Mouse (Mus musculus) heart, adult 9 months (tissue): ENCODE data around the gene Uxs1.

Experiments used
- DNase-seq, 2 experiments: peaks; one replicate each; pipeline ENCODE4 v3.0.0; 2022; ENCODE audit warnings: low spot score in 2 of 2

The Uxs1 gene

DNA sequence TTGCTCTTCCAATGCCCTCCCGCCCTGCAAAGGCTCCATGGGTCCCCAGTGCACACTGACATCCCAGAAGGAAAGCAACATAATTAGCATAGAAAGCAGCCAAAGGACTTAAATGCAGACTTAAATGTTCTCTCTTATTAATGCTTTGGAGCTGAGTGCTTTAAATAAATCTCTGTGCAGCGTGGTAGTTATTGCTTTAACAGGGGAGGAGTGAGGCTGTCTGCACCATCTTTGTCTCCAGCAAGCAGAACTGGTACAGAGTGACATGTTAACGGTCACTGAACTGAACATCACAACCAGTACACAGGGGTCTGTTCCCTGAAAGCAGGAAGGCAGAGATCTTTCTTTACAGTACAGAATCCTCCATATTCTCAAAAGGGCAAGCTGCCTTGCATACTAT lies 29.6 kb downstream of the Uxs1 start:
- no peak for DNase-seq

DNA sequence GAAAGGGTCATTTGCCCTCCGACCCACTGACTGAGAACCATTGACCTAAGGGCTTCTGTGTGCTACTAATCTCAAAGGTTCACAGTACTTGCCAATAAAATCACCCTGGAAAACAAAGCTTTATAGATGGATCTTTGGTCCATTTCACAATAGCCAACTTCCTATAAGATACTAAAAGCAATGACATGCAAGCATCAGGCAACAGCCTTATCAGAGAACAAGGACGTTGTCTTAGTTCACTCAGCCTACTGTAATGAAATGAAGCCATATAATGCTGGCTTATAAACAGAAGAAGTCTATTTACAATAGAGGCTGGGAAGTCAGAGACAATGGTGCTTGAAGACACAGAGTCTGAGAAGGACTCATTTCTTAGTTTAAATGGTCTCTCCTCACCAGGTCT lies 37.8 kb downstream of the Uxs1 start:
- no peak for DNase-seq

DNA sequence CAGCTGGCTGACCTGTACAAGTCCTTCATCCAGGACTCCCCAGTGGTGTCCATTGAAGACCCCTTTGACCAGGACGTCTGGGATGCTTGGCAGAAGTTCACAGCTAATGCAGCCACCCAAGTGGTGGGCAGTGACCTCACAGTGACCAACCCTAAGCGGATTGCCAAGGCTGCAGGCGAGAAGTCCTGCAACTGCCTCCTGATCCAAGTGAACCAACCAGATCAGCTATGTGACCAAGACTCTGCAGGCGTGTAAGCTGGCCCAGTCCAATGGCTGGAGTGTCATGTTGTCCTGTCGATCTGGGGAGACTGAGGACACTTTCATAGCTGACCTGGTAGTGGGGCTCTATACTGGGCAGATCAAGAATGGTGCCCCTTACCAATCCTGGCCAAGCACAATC lies 40.9 kb downstream of the Uxs1 start:
- DNase-seq, result no peak

DNA sequence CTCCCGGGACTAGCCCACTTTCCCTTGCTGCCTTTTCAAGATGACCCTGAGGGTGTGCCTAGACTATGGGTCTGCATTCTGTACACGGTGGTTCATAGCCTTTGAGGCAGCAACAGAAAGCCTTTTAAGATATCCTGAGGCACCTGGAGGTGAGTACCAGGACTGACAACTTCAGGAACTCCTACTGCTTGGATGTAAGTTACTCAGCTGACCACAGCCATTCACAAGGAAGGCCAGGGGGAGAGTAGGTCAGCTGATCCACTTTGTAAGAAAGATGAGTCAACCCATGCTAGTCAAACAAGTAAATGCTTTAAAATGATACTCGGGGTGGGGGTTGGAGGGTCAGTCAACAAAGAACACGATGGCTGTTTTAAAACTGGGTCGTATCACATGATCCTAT lies 42.3 kb downstream of the Uxs1 start:
- DNase-seq, result no peak

DNA sequence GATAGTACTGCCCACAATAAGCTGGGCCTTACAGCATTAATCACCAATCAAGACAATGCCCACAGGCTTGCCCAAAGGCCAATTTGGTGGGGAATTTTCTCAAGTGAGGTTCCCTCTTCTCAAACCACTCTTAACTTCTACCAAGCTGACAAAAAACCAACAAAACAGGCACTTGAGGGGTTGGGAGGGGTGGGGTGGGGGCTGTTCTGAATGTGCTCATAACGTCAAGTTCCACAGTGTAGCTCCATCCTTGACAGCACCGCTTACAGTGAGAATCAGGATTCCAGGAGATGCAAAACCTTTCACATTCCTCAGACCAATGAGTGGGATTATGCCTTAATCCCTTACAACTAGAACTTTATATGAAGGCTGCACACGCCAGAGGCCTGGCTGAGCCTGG lies 44.4 kb downstream of the Uxs1 start:
- no peak for DNase-seq

DNA sequence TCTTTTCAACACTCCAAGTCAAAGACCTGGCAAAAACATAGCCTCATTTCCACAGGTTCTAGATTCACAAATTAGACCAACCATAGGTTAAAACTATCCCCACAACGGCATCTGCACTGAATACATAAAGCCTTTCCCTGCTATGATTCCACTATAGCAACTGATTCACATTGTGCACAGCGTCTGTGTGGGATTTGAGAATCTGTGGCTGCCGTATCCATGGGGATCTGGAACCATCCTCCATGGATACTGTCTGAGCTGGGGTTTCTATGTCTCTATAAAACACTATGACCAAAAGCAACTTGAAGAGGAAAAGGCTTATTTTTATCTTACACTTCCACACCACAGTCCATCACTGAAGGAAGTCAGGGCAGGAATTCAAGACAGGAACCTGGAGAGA lies 44.9 kb downstream of the Uxs1 start:
- no peak for DNase-seq

DNA sequence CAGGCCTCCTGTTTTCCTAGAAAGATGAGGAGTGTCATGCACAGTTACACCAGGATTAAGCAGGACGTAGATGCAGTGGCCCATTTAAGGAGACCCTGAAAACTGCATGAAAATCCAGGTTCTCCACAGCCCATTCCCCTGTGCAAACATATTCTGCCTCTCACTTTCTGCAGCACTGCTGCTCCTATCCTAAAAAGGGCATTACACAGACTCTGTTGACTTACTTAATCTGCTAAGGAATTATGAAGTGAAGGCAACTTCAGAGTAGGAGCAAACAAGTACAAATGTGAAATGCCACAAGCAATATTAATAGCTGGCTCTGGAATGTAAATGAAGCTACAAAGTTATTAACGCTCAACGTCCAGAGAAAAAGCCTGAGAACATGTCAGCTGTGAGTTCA lies 45.9 kb downstream of the Uxs1 start:
- DNase-seq, result no peak

DNA sequence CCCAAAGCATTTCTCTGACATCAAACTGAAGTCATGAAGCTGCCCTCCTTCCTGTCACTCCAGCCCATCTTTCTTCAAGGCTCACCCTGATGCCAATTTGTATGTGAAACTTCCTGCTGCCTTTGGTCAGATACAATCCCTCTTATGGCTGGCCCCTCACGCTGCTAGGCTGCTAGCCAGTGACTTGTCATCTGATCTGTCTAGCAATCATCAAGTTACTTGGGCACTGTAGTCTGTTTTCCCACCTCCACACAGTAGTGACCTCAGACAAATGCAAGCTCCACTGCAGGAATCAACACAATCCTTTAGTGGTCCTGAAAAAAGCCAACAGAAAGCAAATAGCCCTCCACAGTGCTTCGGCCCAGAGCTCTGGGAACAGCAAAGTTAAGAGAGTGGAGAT lies 46.4 kb downstream of the Uxs1 start:
- DNase-seq, result no peak

DNA sequence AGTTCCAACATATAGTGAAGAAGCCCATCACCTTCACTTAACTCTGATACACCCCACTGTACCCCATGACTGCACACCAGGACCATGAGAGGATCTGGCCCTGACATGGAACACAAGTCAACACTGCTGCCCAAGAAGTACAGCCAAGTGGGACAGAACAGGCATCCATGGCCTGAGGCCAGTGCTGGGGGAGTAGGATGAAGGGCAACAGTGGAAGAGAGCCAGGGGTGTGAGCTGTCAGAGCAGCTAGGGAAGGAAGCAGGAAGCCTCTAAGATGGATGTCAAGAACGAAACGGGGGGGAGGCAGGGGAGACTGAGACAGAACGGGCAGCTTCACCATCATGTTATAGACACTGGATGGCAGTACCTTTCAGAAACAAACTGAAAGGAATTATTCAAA lies 51.5 kb downstream of the Uxs1 start:
- DNase-seq, result peak in 1 of 2 experiments; percentile 7

DNA sequence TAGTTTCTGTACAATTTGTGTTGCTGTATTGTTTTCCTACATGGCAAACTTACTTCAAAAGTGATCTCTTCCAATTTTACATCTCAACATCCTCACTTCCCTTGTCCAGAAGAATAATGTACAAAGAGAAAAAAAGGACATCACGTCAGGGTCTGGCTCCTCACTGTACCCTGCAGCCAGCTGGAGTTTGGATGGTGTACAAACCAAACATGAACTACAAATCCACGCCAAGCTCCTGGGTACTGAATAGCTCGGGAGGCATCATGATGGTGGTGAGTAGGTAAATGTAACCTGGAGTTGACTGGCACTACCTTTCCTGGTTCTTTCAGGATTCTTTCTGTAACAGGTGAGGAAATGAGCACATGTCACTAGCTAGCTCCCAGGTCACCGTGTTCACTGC lies 53.5 kb downstream of the Uxs1 start:
- DNase-seq, result no peak

DNA sequence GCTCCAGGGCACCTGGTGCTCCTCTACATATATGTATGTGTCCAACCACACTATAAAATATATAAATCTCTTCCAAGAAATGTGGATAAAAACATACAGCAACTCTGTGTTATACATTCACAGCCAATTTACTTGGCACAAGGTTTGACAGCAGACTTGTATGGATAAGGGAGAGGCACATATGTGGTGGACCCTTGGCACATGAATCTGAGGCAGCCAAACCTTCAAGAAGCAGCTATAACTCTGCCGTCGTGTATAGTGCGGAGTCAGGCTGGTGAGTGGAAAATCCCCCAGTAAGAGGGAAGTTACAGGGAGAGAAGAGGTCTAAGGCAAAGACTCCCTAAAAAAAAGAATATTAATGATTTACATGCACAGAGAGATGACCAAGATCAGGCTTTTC lies 54.9 kb downstream of the Uxs1 start:
- no peak for DNase-seq

DNA sequence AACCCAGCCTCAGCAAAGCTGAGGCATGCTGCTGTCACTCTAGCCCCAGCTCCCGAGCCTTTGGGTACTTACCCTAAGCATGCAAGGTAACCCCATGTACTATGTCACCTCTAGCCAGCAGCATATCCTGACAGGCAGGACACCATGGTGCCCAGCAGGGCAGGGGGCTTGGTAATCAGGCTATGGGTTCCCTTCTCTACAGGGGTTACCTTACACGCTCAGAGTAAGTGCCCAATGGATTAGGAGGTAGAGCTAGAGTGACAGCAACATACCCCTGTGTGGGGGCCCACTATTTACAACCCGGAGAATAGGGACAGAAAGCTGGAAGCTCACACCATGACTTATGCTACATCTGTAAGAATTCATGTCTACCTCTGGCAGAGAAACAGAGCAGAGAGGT lies 57.6 kb downstream of the Uxs1 start:
- no peak for DNase-seq

DNA sequence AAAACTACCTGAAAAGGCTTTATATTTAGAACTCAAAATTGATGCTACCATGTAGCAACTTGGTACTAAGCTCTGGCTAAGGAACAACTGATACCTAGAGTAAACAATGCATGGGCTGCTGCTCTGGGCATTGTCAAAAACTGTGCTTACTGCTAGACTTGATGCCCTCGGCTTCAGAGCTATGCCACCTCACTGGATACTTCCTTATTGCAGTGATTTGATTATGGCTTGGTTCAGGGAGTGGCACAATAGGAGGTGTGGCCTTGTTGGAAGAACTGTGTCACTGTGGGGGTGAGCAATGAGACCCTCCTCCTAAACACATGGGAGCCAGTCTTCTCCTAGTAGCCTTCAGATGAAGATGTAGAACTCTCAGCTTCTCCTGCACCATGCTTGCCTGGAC lies 58.3 kb downstream of the Uxs1 start:
- no peak for DNase-seq

DNA sequence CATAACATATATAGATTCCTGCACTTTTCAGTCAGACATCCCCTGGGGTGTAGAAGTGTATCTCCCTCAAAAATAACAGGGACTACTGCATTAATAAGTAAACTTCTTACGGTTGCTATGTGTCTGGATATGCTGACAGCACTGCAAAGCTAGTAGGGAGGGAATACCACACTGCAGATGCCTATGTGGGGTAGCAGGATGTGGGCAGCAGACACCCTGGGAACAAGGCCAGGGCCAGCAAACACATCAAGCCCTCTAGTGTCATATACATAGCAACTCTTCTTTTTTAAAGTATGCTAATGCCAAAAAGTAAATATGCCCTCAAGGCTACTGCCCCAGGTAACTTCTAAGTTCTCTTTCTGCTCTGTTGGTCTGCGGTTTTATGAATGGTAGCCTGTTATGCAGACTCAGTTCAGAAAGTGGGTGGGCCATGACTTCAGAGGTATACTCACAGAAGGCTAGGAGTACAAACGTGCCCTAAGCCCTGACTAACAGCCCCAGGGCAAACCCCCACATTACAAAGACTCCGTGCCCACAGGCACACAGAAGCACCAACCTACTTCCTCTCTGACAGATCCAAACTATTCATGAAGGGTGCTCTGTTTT lies 59.1 kb downstream of the Uxs1 start:
- DNase-seq, result no peak

DNA sequence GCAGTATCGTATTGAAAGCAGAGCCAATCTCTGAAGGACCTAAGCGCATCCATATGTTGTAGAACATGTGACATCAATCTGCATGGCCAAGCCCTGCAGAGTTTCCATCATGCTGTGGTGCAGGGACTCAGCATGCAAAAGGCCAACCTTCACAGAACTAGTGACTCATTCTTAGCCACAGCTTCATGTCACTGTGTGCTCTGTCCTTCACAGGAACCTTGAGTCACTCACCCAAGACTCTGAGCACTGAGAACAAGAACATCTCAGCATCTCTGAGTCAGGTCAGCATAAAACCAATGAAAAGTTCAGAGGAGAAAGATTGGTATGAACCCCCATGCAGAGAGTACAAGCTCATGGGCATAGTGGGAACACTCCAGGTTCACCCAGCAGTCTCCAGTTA lies 61.3 kb downstream of the Uxs1 start:
- DNase-seq, result no peak

DNA sequence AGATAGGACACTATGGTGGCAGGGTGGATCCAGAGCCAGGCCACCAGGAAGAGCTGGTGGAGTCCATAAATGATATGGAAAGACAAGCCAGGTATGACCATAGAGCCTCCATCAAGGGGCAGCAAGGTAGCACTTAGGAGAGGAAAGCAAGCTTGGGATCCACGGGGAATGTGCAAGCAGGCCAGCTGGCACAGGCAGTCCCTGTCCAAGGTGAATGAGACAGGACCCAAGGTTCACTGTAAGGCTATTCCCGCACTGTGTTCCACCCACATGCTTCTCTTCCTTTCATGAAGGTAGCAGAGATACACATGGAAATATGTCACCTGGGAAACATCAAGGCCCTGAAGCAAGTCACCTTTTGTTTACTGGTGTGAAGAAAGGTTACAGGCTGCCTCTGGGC lies 63.1 kb downstream of the Uxs1 start:
- no peak for DNase-seq

DNA sequence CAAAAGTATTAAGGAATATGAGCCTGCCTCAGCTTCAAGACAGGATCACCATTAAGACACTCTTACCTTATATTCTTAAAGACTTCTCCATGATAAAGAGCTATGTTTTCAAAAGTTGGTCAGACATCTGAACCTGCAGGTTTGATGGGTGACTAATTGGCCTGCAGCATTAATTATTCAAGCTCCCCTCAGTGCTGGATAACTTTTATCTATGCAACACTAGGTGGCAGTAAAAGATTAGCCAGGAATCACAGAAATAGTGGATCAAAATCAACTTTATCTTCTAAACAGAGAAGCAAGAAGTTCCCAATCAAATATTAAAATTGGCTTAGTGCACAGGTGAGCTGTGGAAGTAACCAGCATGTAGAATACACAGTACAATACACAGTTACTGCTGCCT lies 67.5 kb downstream of the Uxs1 start:
- no peak for DNase-seq

DNA sequence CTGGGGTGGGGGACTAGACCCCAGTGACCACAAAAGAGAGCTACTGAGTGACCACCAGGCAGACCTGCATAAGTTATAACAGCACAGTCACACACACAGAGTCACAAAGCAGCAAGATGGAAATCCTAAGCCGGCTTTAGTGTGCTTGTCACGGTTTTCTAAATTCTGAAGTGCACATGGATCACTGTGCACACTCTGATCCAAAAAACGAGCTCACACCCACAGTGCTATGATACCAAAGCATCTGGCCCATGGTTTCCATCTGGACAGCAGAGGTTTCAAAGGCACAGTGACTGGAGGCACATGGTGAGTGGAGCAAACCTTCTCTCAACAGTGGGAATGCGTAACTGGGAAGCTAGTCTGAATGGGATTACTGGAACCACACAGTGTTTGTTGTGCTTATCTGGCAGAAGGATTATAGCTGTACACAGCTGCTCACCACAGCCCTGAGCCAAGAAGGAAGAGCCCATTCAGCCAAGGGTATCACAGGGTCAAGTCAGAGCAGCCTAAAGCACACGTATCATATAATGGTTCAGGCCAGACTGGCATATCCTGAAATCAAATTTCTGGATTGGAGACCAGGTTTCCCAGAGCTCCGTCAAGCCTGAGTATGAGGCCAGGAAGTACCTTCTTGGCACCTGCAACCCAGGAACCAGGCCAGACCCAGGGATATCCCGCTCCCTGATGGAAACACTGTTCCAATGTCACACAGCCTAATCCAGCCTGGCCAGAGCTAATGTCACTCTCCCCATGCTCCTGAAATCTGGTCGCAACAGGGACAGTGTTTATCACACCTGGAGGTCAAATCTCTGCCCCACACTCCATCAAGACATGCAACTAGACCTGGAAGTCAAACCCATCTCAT lies 72.9 kb downstream of the Uxs1 start:
- DNase-seq, result peak; percentile 4 to 38

DNA sequence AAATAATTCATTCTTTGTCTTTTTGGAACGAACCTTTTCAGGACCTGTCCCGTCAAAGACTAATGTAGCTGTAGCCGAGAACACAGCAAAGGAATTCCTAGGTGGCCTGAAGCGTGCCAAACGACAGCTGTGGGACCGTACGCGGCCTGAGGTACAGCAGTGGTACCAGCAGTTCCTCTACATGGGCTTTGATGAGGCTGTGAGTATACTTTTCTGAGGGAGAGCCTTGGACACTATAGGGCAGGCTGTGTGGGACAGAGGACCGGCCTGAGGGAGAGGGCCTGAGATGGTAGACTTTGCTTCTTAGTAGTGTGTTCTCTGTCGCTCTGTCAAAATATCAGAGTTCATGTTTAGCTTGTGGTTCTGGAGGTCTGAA lies 89.1 kb downstream of the Uxs1 start:
- DNase-seq, result no peak

DNA sequence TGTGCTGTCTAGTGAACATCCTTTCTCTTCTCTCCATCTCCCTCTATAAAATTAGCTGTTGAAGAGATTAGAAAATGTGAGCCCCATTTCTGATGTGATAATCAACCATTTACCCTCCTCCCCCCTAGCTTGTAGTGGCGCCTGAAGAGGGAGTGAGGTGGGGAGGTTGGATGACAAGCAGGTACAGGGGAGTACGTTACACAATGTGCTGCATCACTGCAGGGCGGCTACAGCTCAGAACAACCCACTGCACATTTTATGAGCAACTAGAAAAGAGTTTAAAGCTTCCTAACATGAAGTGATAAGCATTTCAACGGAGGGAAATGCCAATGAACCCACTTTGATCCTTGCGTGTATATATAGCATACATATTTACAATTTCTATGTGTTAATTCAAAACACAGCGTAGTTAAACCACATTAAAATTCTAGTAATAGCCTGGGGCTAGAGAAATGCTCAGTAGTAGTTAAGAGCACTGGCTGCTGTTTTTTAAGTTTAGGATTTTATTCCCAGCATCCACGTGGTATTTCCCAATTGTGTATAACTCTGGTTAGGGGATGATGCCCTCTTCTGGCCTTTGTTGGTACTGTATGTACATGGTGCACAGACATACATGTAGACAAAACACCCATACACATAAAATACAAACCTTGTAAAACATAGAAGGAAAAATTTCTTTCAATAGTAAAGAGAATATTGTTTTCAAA lies 89.6 kb downstream of the Uxs1 start:
- peak in 1 of 2 experiments; percentile 4 for DNase-seq

DNA sequence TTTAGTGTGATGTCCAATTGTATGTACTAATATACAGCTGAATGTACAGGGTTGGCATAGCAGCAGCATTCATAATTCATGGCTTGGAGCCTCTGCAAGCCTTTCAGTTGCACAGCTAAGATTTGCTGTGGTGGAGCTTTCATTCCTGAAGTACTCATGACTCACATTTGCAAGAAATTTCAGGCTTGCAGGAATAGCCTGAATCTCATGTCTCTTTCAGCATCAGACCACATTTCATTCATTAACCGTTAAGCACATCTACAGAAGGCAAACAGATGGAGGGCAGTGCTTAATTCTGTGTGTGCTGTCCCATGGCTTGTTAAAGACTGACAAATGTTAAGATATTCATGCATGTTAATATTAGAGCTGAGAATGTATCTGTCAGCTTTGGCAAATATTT lies 94.9 kb downstream of the Uxs1 start:
- no peak for DNase-seq

DNA sequence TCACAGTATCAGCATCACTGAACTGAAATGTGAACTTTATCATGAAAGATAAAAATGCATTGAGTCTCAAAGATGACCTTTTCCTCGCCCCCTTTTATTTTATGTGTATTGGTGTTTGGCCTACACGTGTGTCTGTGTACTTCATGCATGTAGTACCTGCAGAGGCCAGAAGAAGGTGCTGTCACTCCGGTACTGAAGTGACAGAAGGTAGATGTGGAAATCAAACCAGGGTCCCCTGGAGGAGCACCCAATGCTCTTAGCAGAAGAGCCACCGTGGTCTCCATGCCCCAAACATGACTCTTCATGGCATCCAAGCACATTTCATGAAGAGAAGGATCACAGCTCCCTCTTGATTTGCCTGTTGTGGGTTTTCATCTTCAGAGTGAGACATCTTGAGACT lies 95.5 kb downstream of the Uxs1 start:
- DNase-seq, result no peak

DNA sequence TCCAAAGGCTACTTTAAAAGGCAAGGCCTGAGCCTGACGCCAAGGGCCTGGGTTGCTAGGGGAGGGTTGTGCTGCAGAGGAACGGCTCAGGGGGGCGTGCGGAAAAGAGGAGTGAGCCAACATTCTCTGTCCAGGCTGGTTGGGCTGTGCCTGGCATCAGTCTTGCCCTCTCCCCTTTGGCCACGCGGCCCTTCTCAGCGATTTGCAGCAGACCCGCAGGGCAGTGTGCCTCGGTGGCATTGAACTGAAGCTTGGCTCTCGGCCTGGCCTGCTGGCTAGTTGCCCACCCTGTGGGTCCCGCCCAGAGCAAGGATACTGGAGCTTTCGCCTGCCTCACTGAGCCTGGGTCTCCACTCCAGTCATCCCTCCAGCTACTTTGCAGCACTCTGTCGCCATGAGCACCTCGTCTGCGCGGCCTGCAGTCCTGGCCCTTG lies 97.1 kb downstream of the Uxs1 start, which contains the start of gene 1500015O10Rik:
Gene 1500015O10Rik (plus strand): TSS at position 112 of the 434 bp plus-strand sequence.
- peak; percentile 11 to 26 for DNase-seq
